Comparison of ENCODE assay signal across 23 mouse cellular contexts in the genomic region with DNA sequence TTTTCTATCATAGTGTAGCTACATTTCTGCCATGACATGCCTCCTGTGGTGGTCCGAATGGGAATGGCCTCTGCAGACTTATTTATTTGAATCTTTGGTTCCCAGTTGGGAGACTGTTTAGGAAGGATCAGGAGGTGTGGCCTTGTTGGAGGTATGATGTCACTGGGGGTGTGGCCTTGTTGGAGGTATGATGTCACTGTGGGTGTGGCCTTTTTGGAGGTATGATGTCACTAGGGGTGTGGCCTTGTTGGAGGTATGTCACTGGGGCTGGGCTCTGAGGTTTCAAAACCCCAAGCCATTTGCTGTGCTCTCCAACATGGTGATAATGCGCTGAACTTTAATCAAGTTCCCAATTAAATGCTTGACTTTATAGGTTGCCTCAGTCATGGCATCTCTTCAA. TPM values are rescaled to one million over a fixed set of nuclear protein-coding genes. Genes with fewer than 3 reads are reported as not detected.
A peak's percentile ranks its signal among the peaks of the same experiment; 100 is the strongest.
DNase-seq lines count a peak whose midpoint lies in the region; ATAC-seq lines count a peak whose summit lies in the region.
"Had no signal": no experiment of that assay in that cellular context is flagged by ENCODE, and none has a peak within 500 bp of the region (broad histone marks: within the 10 kb centered on the region; RNA-seq: fewer than 3 reads in every experiment).

No protein-coding gene starts in this region.

- no peak for ATAC-seq in neural tube, embryonic 11.5 days (ENCODE audit: insufficient read depth, low FRiP score, low TSS enrichment)
- peak; percentile 67; the same call in 1 of the 2 replicates for ATAC-seq in erythroblast, adult 5-6 weeks (replicated peaks; ENCODE audit: low FRiP score, poor library complexity, severe bottlenecking)
- ATAC-seq: forebrain, embryonic 14.5 days; lung, postnatal 0 days had no signal

- DNase-seq in neural tube, embryonic 11.5 days (ENCODE audit: low spot score), result peak; percentile 8
- no peak for DNase-seq in neural tube, embryonic 10.5 days (ENCODE audit: extremely low spot score, low spot score)
- peak; percentile 49 for DNase-seq in ES-CJ7 (ENCODE audit: low read depth, low spot score)
- no peak for DNase-seq in ovary, postnatal 14 days (ENCODE audit: low spot score)
- DNase-seq in cerebellum, adult 11-12 months, result no peak
- no peak for DNase-seq in kidney, postnatal 25 days
- DNase-seq: adrenal gland, postnatal 10 days; cerebellum, adult 18-20 months; gastrocnemius, postnatal 36 days; heart, postnatal 36 days; right cerebral cortex, postnatal 14 days had no signal

- no peak overlapping the region for H3K27ac ChIP-seq in neural tube, embryonic 11.5 days (ENCODE audit: low read depth, low read length)
- H3K27ac ChIP-seq: embryonic facial prominence, embryonic 10.5 days; heart, embryonic 13.5 days; layer of hippocampus, adult 2 months; limb, embryonic 12.5 days; liver, embryonic 14.5 days; midbrain, embryonic 10.5 days had no signal

- no peak overlapping the region for H3K9ac ChIP-seq in neural tube, embryonic 11.5 days (ENCODE audit: low read length)
- H3K9ac ChIP-seq: heart, embryonic 13.5 days; limb, embryonic 12.5 days; liver, embryonic 14.5 days had no signal

- no peak overlapping the region for H3K4me2 ChIP-seq in neural tube, embryonic 11.5 days (ENCODE audit: low read depth)
- H3K4me2 ChIP-seq: heart, embryonic 13.5 days; limb, embryonic 12.5 days had no signal

- no peaks in the 10 kb centered on the region for H3K9me3 ChIP-seq in neural tube, embryonic 11.5 days (ENCODE audit: control insufficient read depth, low read length)
- H3K9me3 ChIP-seq: embryonic facial prominence, embryonic 10.5 days; heart, embryonic 13.5 days; limb, embryonic 12.5 days; midbrain, embryonic 10.5 days had no signal

- H3K36me3 ChIP-seq in neural tube, embryonic 11.5 days (ENCODE audit: control insufficient read depth, insufficient read depth, low read length), result peaks cover 16% of the 10 kb centered on the region

- no peaks in the 10 kb centered on the region for H3K4me1 ChIP-seq in neural tube, embryonic 11.5 days (ENCODE audit: control insufficient read depth, insufficient read depth, low read length)
- H3K4me1 ChIP-seq: limb, embryonic 12.5 days; midbrain, embryonic 10.5 days had no signal

- WGBS in neural tube, embryonic 11.5 days, result 96% methylated on average over 2 of the region's 2 CpGs

- no peak overlapping the region for H3K4me3 ChIP-seq in neural tube, embryonic 11.5 days (ENCODE audit: low read depth, low read length)
- H3K4me3 ChIP-seq: embryonic facial prominence, embryonic 10.5 days; erythroblast, embryonic 14.5 days; heart, embryonic 13.5 days; layer of hippocampus, adult 2 months; limb, embryonic 12.5 days; midbrain, embryonic 10.5 days; myocyte had no signal

- no peaks in the 10 kb centered on the region for H3K27me3 ChIP-seq in neural tube, embryonic 11.5 days (ENCODE audit: control insufficient read depth, insufficient read depth, low read length)
- H3K27me3 ChIP-seq: heart, embryonic 13.5 days; limb, embryonic 12.5 days had no signal

RNA-seq across cellular contexts. Expression of a gene that starts 37.4 kb away (rescaled TPM):
- polyA plus RNA-seq in neural tube, embryonic 11.5 days (2014; fragmentation: Nextera tagmentation; extraction: Ambion mirVana), result 33.3 and 39.0 TPM in 2 replicates
- total RNA-seq in erythroblast, adult 5-6 weeks (2015; ENCODE audit: low replicate concordance), result not detected in 2 replicates
- total RNA-seq in erythroblast, adult 5-6 weeks (2017; ENCODE audit: low replicate concordance), result not detected in 2 replicates
- polyA plus RNA-seq: erythroblast, embryonic 14.5 days; spleen, adult 2 months had no signal

Comparison
In these comparisons a context has a peak if more than half of its experiments do, and no peak if none do; other contexts are left out.
1. DNase-seq: peak in neural tube, embryonic 11.5 days (single experiment) and ES-CJ7 (single experiment); none in neural tube, embryonic 10.5 days (single experiment), ovary, postnatal 14 days (single experiment), cerebellum, adult 11-12 months (single experiment) and kidney, postnatal 25 days (0 of 2).